Mouse (Mus musculus) right cerebral cortex, postnatal 4 days (tissue): ENCODE data around the gene Gm45799.

Experiments
- DNase-seq: peaks from one replicate; pipeline ENCODE4 v3.0.0-alpha.2; 2022

Gene Gm45799

DNA sequence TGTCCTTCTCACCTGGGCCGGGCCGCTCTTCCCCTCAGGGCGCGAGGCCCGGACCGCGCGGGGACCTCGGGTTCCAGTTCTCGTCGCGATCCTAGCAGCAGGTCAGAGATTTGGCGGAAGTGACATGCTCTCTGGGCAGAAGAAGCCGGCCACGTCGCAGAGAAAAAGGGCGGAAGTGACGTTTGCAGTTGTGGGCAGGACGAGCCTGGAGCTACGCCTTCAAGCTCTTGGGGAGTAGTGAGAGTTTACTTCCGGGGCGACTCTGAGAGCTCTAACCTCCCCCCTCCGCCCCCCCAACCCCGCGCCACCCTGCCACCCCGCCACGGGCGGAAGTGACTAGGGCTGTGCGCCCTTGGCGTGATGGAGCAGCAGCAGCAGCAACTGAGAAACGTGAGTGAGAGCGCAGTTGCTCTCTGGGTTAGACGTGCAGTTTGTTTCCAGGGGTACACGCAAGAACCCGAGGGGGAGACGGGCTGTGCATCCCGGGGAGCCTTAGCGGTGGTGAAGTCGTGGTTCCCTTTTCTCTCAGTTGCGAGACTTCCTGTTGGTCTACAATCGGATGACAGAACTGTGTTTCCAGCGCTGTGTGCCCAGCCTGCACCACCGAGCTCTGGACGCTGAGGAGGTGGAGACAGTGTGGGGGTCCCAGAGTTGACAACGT is at the start of gene Gm45799, which contains the start of gene Arfip2:
Gm45799 (plus strand) TSS at position 320 of the 661 bp plus-strand sequence.
Arfip2 (minus strand) TSS at position 184 of the 661 bp plus-strand sequence.
- peak; percentile 88 for DNase-seq

DNA sequence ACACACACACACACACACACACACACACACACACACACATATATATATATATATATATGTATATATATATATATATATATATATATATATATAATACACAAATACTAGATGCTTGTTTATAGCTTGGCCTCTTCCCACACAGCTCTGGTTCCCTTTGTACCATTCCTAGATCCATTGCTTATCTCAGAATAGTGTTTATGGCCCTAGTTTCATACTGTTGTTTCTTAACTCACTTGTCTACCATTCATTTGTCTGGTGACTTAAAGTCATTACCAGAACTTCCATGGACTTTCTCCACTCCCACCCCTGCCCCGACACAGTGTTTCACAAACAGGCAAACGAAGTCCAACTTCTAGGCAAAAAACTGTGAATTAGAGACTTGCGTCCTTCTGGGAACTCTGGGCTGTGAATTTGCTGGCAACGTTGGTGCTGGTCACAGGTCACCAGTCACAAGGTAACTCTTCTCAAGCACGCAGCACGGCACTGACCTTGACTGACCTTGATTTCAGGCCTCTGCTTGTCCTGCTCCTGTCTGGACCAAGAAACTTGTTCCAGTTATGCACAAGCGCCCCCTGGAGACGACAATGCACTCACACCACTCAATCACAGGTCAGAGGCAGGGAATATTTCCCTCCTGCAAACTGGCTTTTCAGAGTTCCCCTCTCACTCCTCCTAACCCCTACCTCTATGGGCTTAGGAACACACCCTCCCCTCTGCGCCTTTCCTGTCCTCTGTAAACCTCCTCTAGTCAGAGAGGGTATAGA is 37.3 kb upstream of the Gm45799 start:
- peak; percentile 68 for DNase-seq

DNA sequence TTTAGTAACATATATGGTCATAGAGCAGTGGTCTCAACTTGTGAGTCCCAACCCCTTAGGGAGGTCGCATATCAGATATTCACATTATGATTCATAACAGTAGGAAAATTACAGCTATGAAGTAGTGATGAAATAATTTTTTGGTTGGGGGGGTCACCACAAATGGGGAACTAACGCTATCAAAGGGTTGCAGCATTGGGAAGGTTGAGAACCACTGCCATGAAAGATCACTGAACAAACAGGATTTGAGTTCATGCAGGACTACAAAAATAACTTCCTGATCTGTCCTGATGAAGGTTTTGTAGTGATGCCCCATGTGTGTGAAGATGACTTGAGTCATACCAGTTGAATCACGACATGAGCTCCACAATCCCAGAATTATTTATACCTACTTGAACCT is 31.9 kb upstream of the Gm45799 start:
- no peak for DNase-seq

DNA sequence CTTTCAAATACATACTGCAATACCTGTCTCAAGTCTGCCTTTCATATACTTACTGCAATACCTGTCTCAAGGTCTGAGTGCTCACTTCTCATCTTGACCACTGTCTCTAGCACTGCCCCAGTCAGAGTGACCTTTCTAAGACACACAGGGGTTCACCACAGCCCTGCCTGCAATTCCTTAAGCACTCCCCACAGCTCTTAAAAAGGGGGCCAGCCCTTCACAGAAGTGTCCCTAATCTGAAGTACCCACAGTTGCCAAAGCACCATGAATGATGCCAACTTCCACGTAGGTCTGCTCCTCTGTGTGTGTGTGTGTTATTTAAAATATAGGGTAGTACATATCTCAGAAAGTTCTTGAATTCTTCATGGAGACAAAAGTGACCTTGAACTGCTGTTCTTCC is 28.6 kb upstream of the Gm45799 start:
- DNase-seq = no peak

DNA sequence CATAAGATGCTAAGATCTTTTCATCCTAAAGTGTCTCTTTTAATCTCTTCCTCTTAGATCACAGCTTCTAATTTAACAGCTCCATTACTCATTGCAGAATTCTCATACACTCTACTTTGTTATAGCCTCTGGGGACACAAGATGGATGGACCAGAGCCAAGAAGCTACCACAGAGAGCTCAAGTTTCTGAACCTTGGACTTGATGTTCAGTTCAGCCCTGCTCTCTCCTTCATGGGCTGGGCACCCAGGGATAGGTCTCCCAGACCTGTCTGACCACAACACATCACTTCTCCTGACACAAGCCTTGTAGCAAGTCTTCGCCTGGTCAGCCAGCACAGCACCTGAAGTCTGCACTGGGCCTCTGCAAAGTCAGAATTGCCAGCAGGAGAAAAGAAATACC is 26.0 kb upstream of the Gm45799 start:
- no peak for DNase-seq

DNA sequence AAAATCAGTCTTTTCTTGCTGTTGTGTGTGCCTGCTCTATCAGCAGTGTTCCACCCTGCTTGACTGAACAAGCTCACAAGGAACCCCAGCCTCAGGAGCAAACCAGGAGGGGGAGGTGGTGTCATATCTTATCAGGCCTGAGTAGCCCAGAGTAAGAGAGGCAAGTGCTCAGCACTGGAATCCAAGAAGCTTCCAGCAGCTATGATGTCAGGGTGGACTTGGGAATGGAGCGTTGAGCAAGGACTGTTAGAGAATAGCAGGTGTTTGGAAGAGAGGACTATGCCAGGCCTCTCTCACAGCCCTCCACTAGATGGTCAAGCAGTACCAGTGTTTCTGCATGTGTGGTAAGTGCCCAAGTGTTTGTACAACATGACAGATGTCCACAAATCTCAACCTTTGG is 24.6 kb upstream of the Gm45799 start:
- DNase-seq = no peak

DNA sequence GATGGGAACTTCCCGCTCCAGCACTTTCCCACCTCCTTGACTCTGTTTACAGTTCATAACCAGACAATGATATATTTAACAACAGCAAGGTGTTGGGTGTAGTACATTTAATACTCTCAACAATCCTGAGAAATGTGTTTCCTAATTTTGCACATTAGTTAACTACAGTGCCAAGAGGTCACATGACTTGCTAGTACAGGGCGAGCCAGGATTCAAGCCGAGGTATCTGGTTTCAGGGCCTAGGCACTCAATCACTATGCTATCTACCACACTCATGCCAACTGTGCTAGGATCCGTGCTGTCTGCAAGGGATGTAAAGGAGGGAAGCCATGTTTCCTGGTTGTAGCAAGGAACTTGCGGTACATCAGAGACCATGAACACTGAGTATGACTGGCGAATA is 23.8 kb upstream of the Gm45799 start:
- DNase-seq = no peak

DNA sequence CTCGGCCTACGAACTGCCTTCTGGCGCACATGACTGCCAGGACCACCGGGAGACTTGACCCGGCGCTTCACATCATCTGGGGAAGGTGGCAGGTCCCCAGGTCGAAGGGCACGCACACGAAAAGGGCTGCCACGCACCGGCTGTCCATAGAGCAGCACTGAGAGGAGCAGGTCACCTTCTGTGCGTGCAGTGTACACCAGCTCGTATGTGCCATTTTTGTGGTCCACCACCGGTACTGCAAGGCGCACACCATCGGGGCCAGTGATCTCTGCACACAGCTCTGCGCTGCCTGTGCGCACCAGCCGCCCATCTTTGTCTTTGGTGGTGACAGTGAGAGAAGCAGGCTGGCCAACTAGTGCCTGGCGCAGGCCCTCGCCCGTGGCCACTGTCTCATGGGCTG is 22.5 kb upstream of the Gm45799 start:
- no peak for DNase-seq

DNA sequence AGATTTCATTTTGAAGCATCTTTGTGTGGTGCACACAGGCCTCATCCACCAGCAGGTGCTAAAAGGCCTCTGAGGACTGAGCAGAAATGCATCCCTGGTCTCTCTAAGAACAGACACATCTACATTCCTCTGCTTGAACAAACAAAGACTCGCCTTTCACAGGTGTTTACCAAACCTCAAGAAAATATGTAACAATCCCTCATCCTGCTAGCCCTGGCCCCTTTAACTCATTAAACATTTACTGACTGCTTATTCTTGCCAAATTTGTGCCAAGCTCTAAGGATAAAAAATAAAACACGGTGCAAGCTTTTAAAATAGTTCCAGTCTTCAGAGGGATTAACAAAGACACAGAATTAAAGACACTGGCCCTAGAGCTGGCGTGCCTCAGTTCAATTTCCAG is 20.7 kb upstream of the Gm45799 start:
- DNase-seq = no peak

DNA sequence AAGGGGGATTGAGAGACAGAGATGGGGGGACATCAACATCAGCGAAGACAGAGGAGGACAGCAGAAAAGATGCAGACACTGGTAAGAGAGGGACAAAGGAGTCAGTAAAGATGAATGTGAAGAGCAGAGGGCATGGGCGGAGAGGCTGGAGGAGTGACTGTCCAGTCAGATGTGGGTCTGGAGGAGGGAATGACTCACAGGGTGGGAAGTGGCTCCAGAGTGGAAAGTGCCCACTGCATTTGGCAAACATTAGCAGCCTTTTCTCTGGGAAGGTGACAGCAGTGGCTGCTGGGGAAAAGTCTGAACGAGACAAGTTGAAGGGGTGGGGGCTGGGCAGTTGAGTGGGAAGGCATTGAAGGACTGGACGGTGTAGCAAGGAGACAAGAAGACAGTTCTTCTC is 19.3 kb upstream of the Gm45799 start:
- no peak for DNase-seq

DNA sequence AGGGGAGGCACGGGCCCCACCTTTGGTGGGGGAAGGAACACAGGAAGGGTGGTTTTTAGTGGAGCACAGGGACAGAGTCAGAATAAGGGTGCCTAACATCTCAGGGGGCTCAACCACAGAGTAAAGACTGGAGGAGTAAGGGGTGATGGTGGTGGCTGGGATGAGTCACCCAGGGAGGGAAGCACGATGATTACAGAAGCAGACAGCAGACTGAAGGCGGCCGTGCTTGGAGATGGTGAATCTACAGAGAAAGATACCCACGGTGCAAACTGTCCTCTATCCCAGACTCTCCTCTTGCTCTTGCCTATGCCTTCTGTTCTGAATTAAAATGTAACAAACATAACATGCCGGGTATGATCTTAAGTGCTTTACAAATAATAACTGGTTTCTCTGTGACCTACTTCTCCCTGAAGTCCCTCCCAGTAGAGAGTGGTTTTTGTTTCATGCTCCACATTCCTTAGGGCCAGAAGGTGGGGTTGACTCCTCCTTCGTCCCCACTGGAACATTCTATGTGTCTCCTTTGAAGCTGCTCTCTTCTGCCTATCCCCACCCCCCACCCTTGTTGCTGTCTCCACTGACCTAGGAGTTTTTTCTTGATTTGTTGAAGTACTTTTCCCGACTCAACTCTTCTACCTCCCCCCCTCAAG is 18.6 kb upstream of the Gm45799 start:
- no peak for DNase-seq

DNA sequence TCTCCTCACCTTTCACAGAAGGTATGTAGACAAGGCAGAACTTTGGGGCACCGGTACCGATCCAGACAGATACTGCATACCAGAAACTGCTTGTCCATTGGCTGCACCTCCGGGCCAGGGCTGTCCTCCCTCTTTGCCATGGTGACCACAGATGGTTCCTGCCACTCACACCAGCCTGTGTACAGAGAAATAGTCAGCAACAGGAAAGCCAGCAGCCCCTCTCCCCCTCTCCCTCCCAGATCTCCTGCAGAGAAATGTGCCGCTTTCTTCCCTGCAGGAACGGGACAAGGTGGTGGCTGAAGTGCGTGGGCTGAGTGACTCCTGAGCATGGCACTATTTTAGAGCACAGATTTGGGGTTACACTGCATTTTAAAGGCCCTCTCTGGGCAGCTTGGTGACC is 15.0 kb upstream of the Gm45799 start:
- no peak for DNase-seq

DNA sequence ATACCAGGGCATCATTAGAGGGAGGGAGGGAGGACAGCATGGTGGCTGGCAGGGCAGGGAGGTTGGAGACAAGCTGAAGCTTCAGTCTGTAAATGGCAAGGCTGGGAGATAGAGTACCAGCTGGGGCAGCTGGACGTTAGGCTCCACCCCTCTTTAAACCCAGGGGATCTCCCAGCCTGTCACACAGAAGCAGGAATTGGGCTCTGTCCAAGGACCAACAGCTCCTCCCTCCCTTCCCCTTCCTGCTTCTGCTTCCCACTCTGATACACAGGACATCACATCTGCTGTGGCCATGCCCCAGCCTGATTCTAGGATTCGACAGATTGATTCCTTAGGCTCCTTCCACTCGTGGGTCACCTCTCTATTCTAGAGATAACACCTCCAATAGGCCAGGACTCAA is 11.7 kb upstream of the Gm45799 start:
- DNase-seq = no peak

DNA sequence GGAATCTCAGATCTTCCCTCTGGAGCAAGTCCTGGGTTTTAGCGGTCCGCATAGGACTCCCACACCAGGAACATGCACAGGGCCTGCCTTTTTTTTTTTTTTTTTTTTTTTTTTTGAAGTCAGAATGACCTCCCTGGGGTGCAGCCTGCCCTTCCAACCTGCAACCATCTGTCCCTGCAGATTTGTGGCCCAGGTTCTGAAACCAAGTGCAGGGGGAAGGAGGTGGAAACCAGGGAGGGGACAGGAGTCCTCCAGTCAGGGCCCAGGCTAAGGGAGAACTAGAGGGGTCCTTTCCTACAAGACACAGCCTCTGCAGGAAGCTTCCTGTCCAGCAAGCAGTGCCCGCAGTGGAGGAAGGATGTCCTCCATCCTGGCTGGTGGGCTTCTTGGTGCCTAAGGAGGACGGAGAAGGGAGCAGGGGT is 7.8 kb upstream of the Gm45799 start:
- no peak for DNase-seq

DNA sequence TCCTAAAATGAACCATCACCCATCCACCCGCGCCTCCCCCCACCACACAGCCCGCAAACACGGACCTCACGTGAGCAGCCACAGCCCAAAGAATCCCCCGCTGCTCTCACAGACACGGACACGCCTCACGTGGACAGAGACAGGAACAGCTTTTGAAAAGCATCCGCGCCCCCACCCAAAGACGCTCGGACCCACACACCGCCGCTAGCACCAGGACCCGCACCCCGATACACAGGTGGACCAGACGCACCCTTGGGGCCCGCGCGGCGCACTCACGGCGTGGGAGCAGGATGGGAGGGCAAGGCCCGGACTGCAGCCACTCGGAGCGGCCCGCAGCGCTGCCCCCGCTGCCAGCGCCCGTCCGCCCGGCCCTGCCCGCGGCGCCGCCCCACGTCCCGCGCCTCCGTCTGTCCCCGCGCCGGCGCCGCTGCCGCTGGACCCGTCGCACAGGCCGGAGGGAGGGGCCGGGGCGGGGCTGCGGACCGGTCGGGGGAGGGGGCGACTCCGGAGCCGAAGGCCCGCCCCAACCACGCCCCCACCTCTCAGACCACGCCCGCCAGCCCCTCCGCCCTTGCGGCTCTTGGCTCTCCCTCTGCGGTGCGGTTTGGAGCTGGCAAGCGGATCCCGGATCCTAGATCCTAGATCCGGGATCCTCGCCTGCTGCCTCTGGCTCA is 7.1 kb upstream of the Gm45799 start, which contains the start of gene Trim3:
Trim3 (minus strand) TSS at position 445 of the 674 bp plus-strand sequence.
- DNase-seq = peak; percentile 88

DNA sequence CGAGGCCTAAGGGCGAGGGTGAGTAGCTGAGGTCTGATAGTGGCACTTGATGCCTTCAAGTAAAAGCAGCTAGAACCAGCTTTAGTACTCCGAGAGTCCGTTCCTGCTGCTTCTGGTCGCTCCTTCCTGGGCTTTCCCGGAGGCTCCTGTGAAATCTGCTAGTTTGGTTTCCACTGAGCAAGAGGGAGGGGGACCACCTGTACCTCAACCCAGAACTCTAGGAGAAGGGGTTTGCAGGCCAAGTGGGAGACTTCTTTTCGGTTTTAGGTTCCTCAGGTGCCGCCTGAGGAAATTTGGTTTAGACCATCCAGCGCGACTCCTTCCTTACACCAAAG is 6.6 kb upstream of the Gm45799 start:
- no peak for DNase-seq

DNA sequence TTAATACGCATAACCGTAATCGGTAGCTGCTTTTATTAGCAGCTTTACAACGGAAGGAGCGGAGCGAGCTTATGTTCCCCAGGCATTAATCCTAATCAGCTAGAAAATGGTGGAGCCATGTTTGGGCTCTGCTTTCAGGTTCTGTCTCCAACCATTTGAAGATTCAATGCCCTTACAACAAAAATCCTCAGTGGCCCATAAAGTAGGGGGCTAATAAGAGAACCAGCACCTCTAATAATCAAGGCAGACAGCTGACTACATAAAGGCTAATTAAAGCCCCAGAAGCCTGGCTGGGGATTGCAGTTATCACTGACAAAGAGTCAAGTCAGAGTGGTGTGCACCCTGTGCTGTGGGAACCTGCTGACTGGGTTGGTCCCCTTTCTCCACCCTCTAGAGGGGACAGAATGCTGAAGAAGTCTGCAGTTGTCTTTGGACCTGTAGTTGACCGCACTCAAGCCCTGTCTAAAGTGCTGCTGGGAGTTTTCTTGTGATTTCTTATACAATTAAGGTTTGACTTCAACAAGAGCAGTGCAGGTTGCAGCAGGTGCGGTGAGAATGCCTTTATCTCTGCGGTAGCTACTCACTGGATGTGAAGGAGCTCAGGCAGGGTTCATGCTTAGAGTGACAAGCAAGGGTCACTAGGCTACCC is 6.0 kb upstream of the Gm45799 start:
- DNase-seq = no peak

DNA sequence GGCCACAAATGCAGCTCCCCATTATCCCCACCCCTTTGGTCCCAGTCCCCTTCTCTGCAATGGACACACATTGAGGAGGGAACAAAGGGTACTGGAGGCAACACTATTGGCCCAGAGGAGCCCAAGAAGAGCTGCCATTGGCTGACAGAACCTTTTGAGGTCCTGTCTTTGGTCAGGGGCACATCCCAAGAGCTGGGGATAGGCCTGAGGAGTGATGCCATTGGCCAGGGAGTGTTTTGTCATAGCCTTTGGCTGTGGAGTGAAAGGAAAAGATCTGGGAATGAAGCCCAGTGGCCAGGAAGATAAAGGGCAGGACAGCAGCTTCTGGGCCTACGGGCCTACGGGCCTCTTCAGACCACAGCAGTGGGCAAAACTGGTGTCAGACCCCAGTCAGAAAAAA is 4.6 kb upstream of the Gm45799 start:
- DNase-seq = no peak

DNA sequence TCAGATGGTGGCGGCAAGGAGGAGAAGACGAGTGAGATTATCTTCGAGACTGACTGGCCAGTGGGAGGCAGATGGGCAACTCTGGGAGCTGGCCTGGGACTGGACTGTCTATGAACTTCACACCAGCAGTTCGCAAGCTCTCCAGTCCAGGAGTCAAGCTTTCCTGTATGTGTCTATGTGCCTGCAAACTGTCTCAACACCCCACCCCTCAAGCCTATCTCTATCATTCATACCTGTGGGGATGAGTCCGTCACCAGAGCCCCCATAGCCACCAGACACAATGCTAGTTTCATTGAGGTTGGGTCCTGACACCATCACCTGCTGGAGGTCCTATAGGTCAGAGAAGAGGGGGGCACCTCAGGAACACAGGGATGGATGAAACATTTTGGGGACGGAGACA is 1.6 kb upstream of the Gm45799 start:
- DNase-seq = no peak

DNA sequence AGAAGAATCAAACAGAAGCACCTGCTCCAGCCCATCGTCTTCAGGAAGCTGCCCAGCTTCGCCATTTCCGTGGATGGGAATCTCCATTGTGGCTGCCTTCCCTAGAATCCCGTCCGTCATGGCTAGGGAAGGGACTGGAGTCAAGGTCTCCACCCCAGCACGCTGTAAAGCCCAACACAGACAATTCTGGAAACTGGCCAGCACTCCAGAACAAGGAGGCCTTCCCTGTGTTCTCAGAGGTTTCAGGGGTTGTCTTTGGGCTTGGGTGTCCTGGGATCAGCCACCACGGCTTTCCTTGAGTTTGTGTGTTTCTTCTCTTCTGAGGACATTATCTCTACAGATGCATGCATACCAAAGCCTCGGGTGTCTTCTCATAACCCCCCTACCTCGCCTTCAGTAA is 1.0 kb upstream of the Gm45799 start:
- no peak for DNase-seq

DNA sequence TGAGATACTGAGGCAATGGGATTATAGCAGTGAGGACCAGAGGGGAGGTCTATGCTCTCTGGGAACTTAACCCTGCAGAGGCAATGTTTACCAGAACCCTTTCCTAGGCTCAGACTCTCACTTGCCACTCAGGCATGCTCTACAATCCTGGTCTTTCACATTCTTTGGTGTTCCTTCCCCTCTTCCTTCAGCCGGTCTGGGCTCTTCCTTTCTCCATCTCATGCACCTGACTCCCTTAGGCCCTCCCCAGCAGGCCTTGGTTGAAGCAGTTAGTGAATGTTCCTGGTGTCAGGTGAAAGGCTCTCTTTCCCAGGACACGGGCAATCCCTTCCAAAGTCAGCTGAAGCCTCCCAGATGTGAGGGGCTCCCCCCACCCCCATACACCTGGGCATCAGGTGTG is 596 bp upstream of the Gm45799 start, which contains the start of gene Timm10b:
Timm10b (plus strand) TSS at position 301 of the 400 bp plus-strand sequence.
- no peak for DNase-seq

DNA sequence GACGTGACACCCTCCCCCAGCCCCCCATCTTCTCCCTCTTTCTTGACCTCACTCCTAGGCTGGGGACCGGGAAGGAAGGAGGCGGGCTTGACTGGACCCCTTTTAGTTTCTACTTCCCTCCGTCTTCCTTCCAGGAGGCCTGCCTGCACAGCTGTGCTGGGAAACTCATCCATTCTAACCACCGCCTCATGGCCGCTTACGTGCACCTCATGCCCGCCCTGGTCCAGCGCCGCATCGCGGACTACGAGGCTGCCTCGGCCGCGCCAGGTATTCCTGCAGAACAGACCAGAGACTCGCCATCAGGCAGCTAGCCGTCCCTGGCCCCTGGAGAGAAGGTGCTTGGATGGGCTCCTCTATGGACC is 523 bp downstream of the Gm45799 start:
- no peak for DNase-seq

DNA sequence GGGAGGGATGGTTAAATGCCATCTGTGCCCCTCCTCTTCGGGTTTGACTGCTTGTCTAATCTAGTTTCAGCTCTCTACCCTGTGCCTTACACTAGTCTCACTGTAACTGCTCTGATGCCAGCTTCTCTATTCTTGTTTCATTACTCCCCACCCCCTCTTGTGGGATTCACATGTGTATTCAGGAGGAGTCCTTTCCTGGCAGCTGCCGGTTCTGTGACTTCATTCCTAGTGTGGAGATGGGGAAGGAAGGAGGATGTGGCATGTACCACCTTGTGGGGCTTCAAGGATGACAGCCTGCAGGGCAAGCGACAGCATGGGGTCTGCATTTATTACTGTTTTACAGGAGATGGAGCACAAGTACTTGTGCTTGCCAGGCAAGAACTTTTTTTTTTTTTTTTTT is 1.6 kb downstream of the Gm45799 start:
- no peak for DNase-seq
